Mouse (Mus musculus): Measurements from ENCODE around the gene Zfp385b.

Gene Zfp385b

DNA sequence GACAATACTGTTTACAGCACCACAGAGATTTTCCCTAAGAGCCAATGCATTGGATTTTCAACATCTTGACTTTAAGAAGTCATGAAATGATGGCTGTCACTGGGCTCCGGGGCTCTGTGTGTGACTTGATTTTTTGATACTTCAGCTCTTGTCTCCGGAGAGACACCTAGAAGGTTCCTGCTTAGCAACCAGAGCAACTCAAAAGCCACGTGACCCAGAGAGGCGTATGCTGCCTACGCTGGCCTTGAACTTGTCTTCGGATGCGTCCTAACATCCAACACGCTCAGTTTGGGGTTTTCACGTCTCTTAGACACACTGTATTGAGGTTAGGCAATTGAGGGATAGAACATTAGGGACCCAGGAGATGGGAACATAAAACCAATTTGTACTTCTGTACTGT lies 407.3 kb downstream of the Zfp385b start:
- no peak for ATAC-seq (ENCODE audit: insufficient number of reproducible peaks, low FRiP score, low TSS enrichment)

DNA sequence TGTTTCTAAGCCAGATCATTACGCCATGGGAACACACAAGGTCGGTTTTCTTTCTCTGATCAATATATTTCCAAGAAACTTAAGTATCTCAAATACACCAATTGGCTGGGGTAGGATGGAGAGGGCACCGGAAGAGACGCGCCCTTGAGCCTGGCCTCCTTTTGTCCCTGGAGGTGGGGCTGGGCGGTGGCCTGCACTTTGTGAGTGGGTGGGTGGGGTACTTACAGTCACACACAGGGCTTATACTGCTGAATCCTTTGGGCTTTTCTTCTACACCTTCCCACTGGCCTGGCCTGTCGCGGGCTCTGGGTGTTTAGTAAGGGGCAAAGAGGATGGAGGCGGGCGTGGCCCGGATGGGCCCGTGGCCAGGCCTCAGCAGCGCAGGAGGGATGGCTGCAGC lies 407.8 kb downstream of the Zfp385b start:
- ATAC-seq (ENCODE audit: insufficient number of reproducible peaks, low FRiP score, low TSS enrichment) = no peak

DNA sequence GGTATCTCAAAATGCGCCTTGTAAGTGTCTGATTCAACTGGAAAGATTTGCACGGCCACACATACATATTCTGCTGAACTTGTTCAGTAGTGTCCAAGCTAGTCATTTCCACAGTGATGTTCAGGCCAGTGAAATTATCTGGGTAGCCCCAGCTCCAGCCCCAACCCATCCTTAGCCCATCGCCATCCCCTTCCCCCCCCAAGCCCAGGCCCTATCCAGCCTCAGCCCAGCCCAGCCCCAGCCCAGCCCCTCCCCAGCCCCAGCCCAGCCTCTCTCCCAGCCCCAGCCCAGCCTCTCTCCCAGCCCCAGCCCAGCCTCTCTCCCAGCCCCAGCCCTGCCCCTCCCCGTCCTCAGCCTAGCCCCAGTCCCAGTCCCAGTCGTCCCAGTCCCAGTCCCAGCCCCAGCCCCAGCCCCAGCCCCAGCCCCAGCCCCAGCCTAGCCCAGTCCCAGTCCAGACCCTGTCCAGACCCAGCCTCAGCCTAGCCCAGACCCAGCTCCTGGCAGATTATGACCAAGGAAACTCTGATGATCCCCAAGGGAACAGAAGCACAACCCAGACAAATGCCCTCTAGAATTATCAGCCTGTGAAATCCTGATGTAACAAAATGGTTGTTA lies 409.8 kb downstream of the Zfp385b start:
- ATAC-seq (ENCODE audit: insufficient number of reproducible peaks, low FRiP score, low TSS enrichment) = no peak

DNA sequence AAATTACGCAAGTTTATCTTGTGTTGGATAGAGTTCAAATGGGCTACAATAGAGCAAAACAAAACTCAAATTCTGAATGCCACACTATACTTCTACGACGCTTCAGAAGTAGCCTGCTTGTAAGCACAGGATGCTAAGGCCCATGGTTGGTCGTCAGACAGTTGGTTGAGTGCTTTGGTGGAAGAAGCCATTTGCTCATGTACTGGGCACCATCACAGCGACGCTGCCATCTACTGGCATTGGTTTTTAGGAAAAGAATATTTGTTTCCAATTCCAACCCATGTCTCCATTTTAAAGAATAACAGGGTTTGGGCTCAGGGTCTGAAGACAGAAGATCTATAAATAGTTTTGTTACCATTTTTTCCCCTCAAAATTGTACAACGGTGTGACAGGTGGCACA lies 410.5 kb downstream of the Zfp385b start:
- ATAC-seq (ENCODE audit: insufficient number of reproducible peaks, low FRiP score, low TSS enrichment) = no peak

DNA sequence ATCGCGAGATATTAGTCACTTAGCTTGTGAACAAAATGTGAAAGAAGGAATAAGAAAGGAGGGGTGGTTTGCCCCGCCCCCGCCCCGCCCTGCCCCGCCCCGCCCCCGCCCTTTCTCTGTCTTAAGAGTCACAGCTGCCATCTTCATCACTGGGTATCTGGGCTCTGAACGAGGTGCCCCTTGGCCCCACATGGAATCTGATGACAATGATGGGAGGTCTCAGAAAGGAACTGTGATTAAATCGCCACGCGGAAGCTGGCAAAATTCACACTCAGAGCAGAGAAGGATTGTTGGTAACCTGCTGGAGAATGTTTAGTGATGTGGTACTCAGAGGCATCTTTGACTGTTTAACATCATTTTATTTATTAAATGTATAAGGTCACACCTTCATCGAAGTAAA lies 417.1 kb downstream of the Zfp385b start:
- ATAC-seq (ENCODE audit: insufficient number of reproducible peaks, low FRiP score, low TSS enrichment) = no peak

DNA sequence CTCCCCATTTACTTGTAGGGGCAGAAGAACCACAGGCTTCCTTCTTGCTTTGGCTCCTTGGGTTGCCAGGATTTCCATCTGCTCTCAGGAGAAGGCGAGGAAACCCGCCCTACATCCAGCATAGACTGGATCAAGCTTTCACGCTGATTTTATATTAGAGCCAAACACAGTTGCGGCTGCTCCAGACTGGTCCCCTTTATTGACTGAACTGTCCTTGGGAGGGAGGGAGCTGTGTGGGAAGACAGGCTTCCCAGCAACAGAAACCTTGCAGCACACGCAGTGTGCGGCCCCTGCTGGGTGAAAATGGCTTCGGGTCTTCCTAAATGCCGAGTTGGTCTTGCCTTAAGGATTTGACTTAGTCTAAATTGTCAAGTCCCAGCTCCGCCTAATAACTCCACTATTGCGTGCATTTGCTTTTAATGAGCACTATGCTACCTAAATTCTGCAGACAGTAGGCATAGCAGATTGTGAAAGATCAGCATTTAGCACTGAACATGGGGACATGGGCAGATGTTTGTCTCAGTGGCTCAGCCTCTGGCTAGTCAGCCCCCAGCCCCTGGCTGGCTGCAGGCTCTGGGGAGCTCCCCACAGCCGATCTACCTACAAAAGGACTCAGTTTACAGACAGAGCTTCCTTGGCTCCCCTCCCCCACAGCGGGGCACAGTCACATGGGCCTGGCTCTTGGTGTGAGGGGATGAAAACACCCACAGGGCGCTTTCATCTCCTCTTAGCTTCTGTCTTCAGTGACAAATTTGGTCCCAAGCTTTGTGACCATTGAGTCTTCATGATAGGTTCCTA lies 417.8 kb downstream of the Zfp385b start:
- peak; percentile 70 for ATAC-seq (ENCODE audit: insufficient number of reproducible peaks, low FRiP score, low TSS enrichment)

DNA sequence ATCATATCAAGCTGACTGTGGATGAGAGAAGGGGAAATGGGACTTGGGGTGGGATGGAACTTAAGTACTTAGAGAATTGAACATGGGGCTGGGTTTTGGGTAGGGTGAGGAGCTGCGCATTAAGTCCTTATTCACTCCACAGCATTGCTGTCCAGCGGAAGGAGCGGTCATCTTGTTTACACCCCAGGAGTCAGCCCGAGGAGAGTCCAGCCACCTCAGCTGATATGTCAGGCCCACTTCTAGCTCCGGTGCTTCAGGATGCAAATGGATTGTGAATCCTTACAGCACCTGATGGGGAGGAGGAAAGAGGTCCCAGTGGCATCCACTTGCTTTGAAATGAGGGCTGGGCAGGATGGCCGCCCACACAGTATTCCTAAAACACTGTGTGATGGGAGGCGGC lies 425.6 kb downstream of the Zfp385b start:
- no peak for ATAC-seq (ENCODE audit: insufficient number of reproducible peaks, low FRiP score, low TSS enrichment)

DNA sequence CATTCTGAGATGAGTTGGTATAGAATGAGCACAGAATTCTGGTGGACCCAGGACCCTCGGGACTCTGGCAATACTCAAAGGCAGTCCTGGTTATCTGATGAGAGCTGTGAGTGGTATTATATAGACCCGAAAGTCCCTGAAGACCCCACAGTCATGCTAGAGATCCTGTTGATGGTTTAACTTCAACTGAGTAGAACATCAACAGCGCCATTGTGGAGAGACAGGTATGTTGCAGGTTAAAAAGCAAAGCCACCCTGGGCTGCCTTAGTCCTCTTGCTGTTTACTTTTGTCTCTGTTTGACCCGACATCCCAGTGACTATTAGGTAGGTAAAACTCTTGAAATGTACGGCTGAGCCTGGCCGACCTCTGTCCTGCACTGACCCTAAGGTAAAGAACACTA lies 431.3 kb downstream of the Zfp385b start:
- ATAC-seq (ENCODE audit: insufficient number of reproducible peaks, low FRiP score, low TSS enrichment) = no peak

DNA sequence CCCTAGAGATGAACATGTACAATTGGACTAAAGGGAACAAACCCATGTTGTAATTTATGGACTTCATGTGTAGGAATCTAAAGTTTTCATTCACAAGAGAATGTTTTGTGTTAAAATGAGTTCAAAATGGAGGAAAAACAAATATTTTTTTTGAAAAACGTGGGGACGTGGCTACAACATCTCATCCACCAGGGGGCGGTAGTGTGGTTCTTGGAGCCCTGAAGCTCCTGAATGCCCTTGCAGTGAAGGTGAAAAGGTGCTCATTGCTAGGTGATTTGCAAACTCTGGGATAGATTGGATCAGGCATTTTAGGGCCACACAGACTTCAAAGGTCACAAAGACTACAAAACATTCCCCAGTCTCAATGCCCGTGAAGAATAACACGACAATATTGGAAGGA lies 432.9 kb downstream of the Zfp385b start:
- peak; percentile 75; the same call in 1 of the 2 replicates for ATAC-seq (ENCODE audit: insufficient number of reproducible peaks, low FRiP score, low TSS enrichment)

DNA sequence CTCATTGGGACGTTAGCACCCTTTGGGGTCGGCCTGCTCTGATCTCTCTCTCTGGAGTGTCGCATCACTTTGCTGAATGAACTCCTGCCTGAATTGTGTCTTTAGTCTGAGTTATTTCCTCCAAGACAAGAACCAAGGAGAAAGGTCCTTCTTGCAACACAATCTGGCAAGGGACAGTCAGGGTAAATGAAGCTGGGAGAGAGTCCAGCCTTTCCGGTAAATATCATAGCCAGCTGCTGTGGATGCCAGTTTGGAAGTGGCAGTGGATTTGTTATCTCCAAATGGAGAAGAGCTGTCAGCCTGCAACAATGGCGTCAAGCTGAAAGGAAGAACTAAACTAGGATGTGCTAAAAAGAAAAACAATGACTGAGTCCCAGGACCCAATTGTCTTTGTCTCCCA lies 436.7 kb downstream of the Zfp385b start:
- no peak for ATAC-seq (ENCODE audit: insufficient number of reproducible peaks, low FRiP score, low TSS enrichment)

DNA sequence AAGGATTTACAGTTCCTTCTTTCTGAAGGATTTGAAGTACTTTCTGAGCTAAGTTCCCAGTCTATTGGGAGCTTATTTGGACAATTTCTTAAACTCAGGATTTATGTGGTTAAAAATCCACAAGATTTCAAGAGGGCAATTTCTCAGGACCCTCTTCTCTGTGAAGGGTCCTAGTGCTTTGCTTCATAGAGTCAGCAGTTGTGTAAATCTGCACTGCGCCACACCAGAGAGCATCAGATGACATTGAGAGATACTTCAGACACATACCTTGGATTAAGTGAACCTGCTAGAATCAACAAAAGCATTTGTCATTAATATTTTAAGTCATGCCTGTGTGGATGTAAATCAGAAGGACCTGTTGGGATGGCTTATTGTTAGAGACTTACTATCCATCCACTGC lies 439.5 kb downstream of the Zfp385b start:
- no peak for ATAC-seq (ENCODE audit: insufficient number of reproducible peaks, low FRiP score, low TSS enrichment)

DNA sequence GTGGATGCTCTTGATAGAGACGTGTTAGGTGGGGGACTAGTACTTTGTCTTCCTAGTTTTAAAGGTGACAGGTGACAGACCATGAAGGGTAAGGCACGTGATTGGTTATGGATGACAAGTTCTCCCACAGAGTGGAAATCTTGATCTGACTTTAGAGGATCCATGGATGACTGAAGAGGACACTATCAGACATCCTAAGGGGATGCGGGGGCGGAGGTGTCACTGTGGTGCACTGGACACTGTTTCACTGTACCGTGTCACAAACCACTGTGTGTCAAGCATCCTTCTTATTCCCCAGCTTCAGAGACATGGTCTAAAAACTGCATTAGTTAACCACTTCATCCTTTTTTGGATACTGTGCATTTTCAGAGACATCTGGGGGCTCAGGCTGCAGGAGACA lies 440.1 kb downstream of the Zfp385b start:
- no peak for ATAC-seq (ENCODE audit: insufficient number of reproducible peaks, low FRiP score, low TSS enrichment)

DNA sequence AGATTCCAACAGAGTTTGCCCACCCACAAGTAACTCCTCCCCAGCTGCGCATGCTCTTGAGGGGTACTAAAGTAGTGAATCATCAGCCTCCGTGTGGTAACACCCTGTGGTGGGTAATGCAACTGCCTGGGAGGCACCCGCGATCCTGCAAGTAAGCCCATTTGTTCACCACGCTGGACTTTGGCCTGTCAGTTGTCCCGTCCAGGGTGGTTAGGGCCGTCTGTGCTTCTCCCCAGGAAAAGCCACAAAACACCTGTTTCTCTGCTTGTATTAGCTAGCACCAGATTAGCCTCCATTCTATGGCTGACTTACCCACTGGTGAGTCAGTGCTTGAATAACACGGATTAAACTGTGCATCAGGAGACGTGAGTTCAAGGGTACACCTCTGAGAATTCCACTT lies 442.6 kb downstream of the Zfp385b start:
- ATAC-seq (ENCODE audit: insufficient number of reproducible peaks, low FRiP score, low TSS enrichment) = no peak

DNA sequence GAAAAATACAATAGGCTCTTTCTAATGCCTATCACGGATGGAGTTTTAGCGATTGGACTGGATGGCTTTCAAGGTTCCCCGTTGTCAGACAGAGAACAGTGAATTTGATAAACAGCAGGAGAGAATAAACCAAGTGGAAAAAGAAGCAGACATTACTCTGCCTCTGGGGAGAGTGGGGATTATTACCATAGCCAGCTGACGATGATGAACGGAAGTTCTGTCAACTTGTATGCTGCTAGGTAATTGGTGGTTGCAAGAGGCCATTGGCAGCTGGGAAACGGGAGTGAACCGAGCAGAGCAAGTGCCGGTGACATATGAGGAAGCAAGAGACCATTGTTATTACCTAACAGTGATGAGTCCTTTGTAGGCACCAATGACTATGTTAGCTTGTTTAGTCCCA lies 444.3 kb downstream of the Zfp385b start:
- no peak for ATAC-seq (ENCODE audit: insufficient number of reproducible peaks, low FRiP score, low TSS enrichment)

DNA sequence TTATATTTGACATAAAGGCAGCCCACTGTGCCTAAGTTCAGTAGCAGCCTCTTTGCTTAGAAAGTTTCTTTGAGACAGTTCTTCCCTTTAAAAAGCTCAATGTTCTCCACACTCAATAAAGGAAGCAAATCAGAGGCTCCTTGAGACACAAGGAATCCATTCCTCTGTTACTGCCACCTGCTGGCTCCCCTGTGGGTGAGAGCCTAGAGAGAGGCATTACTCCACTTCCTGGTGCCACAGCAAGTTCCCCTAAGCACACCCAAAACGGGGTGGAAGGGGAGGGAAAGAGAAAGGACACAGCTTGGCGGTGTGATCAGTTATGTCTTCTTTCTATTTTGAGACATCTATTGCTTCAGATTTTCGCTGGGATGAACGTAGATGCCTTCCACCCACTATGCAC lies 450.3 kb downstream of the Zfp385b start:
- ATAC-seq (ENCODE audit: insufficient number of reproducible peaks, low FRiP score, low TSS enrichment) = no peak

Measured in cerebellum, adult (tissue).